Mouse (Mus musculus) urinary bladder, adult 18-20 months (tissue): ENCODE measurements at regions not wholly inside any gene's neighbourhood (a gene's known extent, or its start where the extent isn't known, plus 50 kb on each side); places are given as distances from the start of the nearest gene placed in this dataset.
"Not testable (repeated sequence)": the region's sequence is repeated elsewhere in the genome, so short reads cannot be mapped to it uniquely, and the experiment has no call there.

Experiments
- DNase-seq, 2 experiments: peaks; one replicate each; pipeline ENCODE4 v3.0.0; 2022; ENCODE audit warnings: low spot score in 2 of 2, mixed read lengths in 2 of 2

GRCm38 (mm10) chr3:117265790-117266189 is 94.9 kb downstream of the Plppr4 start:
- no peak for DNase-seq

- no peak for DNase-seq
These were observed 112.8 kb downstream of the Plppr4 start for GRCm38 (mm10) chr3:117247833-117248232.

- no peak for DNase-seq
These were observed 118.9 kb downstream of the Plppr4 start for GRCm38 (mm10) chr3:117241810-117242209.

- no peak for DNase-seq
These were observed 134.1 kb downstream of the Plppr4 start for GRCm38 (mm10) chr3:117226616-117227015.

- no peak for DNase-seq
These were observed 135.6 kb downstream of the Plppr4 start for GRCm38 (mm10) chr3:117225041-117225440.

GRCm38 (mm10) chr3:117217952-117218351 is 142.7 kb downstream of the Plppr4 start:
- no peak for DNase-seq

- DNase-seq: no peak
These were observed 168.8 kb downstream of the Plppr4 start for GRCm38 (mm10) chr3:117191903-117192302.

- no peak for DNase-seq
These were observed 171.7 kb downstream of the Plppr4 start for GRCm38 (mm10) chr3:117188782-117189500.

GRCm38 (mm10) chr3:117183654-117184184 is 177.0 kb downstream of the Plppr4 start:
- no peak for DNase-seq

- DNase-seq: no peak
These were observed 190.9 kb downstream of the Plppr4 start for GRCm38 (mm10) chr3:117169740-117170139.

GRCm38 (mm10) chr3:117163046-117163445 is 194.3 kb upstream of the Palmd start:
- no peak for DNase-seq

GRCm38 (mm10) chr3:117160689-117161088 is 191.9 kb upstream of the Palmd start:
- DNase-seq: not testable (repeated sequence)

GRCm38 (mm10) chr3:117155274-117155673 is 186.5 kb upstream of the Palmd start:
- DNase-seq: no peak

- DNase-seq: no peak
These were observed 184.3 kb upstream of the Palmd start for GRCm38 (mm10) chr3:117153011-117153473.

- no peak for DNase-seq
These were observed 183.6 kb upstream of the Palmd start for GRCm38 (mm10) chr3:117152414-117152813.

GRCm38 (mm10) chr3:117147414-117147813 is 178.6 kb upstream of the Palmd start:
- no peak for DNase-seq

- DNase-seq: no peak
These were observed 171.0 kb upstream of the Palmd start for GRCm38 (mm10) chr3:117139835-117140234.

GRCm38 (mm10) chr3:117138720-117139119 is 169.9 kb upstream of the Palmd start:
- no peak for DNase-seq

GRCm38 (mm10) chr3:117132897-117133296 is 164.1 kb upstream of the Palmd start:
- no peak for DNase-seq

GRCm38 (mm10) chr3:117122211-117122610 is 153.4 kb upstream of the Palmd start:
- DNase-seq: no peak

- DNase-seq: no peak
These were observed 151.6 kb upstream of the Palmd start for GRCm38 (mm10) chr3:117120086-117121055.

- no peak for DNase-seq
These were observed 150.8 kb upstream of the Palmd start for GRCm38 (mm10) chr3:117119576-117119975.
